Mouse (Mus musculus) heart, embryonic 13.5 days (tissue): Measurements from ENCODE around the gene Ube2d2b. TPM values are rescaled to one million over a fixed set of nuclear protein-coding genes. Genes with fewer than 3 reads are reported as not detected.

Experiments used
- ATAC-seq: fragments of 200-750 bp; cut with Nextera tagmentation; 2 replicates; pipeline ENCODE4 v1.8.0; 2017; ENCODE audit warnings: moderate TSS enrichment; ENCODE audit not compliant: insufficient number of reproducible peaks, low FRiP score, low TSS enrichment; ENCODE audit errors: extremely low read depth
- H3K27ac ChIP-seq: fragments of 300-500 bp; sonication (generic); replicated peaks from 2 replicates; pipeline ENCODE4 v1.5.1; 2015; ENCODE audit warnings: moderate library complexity, mild to moderate bottlenecking, inconsistent platforms
- H3K27me3 ChIP-seq: fragments of 300-500 bp; sonication (generic); replicated peaks from 2 replicates; pipeline ENCODE4 v1.6.1; 2015; ENCODE audit warnings: mild to moderate bottlenecking, inconsistent platforms
- H3K36me3 ChIP-seq: fragments of 300-500 bp; sonication (generic); 2 replicates; pipeline ENCODE4 v1.6.1; 2015; ENCODE audit warnings: mild to moderate bottlenecking, inconsistent platforms
- H3K4me1 ChIP-seq: fragments of 300-500 bp; sonication (generic); 2 replicates; pipeline ENCODE4 v1.6.1; 2015; ENCODE audit warnings: inconsistent platforms
- H3K4me2 ChIP-seq: fragments of 300-500 bp; sonication (generic); 2 replicates; pipeline ENCODE4 v1.6.1; 2015; ENCODE audit warnings: inconsistent platforms, mild to moderate bottlenecking, moderate library complexity
- H3K4me3 ChIP-seq: fragments of 300-500 bp; sonication (generic); 2 replicates; pipeline ENCODE4 v1.5.1; 2015; ENCODE audit warnings: moderate library complexity, mild to moderate bottlenecking, inconsistent platforms
- H3K9ac ChIP-seq: fragments of 300-500 bp; sonication (generic); 2 replicates; pipeline ENCODE4 v1.6.1; 2015; ENCODE audit warnings: inconsistent platforms, mild to moderate bottlenecking, moderate library complexity
- H3K9me3 ChIP-seq: fragments of 300-500 bp; sonication (generic); 2 replicates; pipeline ENCODE4 v1.6.1; 2016; ENCODE audit warnings: inconsistent platforms
- WGBS: fragments of 180-500 bp; shearing (Covaris S2); methylation state at CpG from one replicate; pipeline ENCODE4 v1.1.7; 2015; ENCODE audit warnings: mixed read lengths; 5-methylcytosine and 5-hydroxymethylcytosine counted together
- polyA plus RNA-seq: library from polyadenylated mRNA; unstranded; fragments of >200 nt; fragmentation: Nextera tagmentation; extraction: Ambion mirVana; gene quantifications from 2 replicates; pipeline ENCODE4 v1.2.1, GENCODE M21; 2015

The Ube2d2b gene
- polyA plus RNA-seq, 1 experiment from 2014 or later, result 0.13 TPM

- H3K9me3 ChIP-seq, result no peaks in the 10 kb centered on the region
- H3K27ac ChIP-seq, result no peak overlapping the region
- no peak overlapping the region for H3K4me3 ChIP-seq
- H3K4me1 ChIP-seq, result peaks cover 44% of the 10 kb centered on the region
- H3K27me3 ChIP-seq, result no peaks in the 10 kb centered on the region
- H3K4me2 ChIP-seq, result no peak overlapping the region
- 65% methylated on average over 2 of the region's 2 CpGs for WGBS
- H3K36me3 ChIP-seq, result no peaks in the 10 kb centered on the region
- ATAC-seq, result no peak
- H3K9ac ChIP-seq, result no peak overlapping the region
These were observed 25.6 kb downstream of the Ube2d2b start for GRCm38 (mm10) chr5:107855546-107855945.

- no peak for ATAC-seq
- no peaks in the 10 kb centered on the region for H3K9me3 ChIP-seq
- WGBS, result 47% methylated on average over 2 of the region's 2 CpGs
These were observed 29.1 kb downstream of the Ube2d2b start for GRCm38 (mm10) chr5:107858963-107859362.

DNA sequence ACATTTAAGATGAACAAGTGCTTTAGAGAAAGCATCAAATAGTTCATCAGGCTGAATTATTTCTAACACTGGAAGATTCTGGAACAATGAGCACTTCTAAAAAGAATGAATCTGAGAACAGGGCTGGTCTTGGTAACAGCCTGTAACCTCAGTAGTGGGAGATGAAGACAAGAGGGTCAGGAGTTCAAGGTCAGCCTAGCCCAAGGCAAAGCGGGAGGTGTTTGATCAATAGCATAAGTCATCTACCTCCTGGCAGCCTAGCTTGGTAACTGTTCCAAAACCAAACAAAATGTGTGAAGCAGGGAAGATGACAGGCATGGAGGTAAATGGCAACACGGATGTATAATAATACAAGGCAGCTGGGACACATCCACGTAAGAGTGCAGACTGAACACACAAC is 34.1 kb downstream of the Ube2d2b start:
- H3K4me3 ChIP-seq, result no peak overlapping the region
- no peak overlapping the region for H3K27ac ChIP-seq
- peaks cover 40% of the 10 kb centered on the region for H3K4me1 ChIP-seq
- no peaks in the 10 kb centered on the region for H3K9me3 ChIP-seq
- no peaks in the 10 kb centered on the region for H3K27me3 ChIP-seq
- no peaks in the 10 kb centered on the region for H3K36me3 ChIP-seq
- no peak overlapping the region for H3K4me2 ChIP-seq
- no peak overlapping the region for H3K9ac ChIP-seq
- ATAC-seq, result no peak
- 83% methylated on average over 3 of the region's 3 CpGs for WGBS

More at GRCm38 (mm10) chr5:107858963-107859362, 29.1 kb downstream of the Ube2d2b start:
- Histone ChIP-seq H3K4me2 (no peak overlapping the region), H3K9ac (no peak overlapping the region), H3K4me1 (peaks cover 21% of the 10 kb centered on the region), H3K27ac (no peak overlapping the region), H3K4me3 (no peak overlapping the region), H3K36me3 (no peaks in the 10 kb centered on the region), H3K27me3 (no peaks in the 10 kb centered on the region)

GRCm38 (mm10) chr5:107866127-107867126 is 36.5 kb downstream of the Ube2d2b start:
- Histone ChIP-seq H3K4me1 (peaks cover 48% of the 10 kb centered on the region), H3K9me3 (no peaks in the 10 kb centered on the region), H3K27ac (peak overlapping the region; percentile 59), H3K4me2 (peak overlapping the region; percentile 74), H3K9ac (peak overlapping the region; percentile 19), H3K27me3 (no peaks in the 10 kb centered on the region), H3K4me3 (peak overlapping the region; percentile 82), H3K36me3 (no peaks in the 10 kb centered on the region)
- 8% methylated on average over 2 of the region's 2 CpGs for WGBS
- no peak for ATAC-seq

DNA sequence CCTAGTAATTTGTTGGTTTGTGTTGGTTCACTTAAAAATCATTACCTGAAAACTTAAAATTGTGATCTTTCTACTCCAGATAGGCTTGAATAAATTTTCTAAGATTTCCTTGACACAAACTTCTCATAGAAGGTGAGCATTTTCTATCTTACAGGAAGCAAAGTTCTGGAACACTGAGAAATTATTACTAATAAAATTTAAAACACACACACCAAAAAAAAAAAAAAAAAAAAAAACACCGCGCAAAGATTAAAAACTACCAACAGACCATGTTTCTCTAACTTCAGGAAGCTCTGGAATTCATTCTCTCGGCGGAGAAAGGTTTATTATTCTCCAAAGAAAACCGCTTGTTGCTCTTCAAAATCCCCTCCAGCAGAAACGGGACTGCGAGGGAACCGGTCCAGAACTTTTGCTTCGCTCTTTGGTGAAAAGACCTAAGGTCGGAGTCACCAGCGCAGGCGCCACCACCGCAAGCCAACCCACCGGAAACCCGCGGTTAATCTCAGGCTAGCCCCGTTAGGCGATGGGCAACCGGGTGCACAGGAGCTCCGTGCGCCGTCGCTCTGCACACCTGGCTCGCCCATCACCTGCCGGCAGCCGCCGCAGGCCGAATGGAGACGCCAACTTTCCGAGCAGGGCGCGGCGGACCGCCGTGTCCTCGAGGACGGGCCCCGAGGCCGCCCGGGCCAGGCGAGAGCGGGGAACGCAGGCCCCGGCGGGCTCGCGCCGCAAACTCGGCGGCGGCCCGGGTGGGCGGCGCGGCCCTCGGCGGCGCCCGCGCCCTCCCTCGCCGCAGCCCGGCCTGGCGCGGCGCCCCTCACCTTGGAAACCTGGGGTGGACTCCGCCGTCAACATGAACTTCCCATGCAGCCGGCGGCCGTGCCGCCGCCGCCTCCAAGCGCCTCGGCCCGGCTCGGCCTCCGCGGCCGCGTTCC is 38.3 kb downstream of the Ube2d2b start:
- Histone ChIP-seq H3K4me1 (peaks cover 64% of the 10 kb centered on the region), H3K4me3 (peak overlapping the region; percentile 82), H3K27me3 (no peaks in the 10 kb centered on the region), H3K4me2 (peak overlapping the region; percentile 74), H3K9me3 (no peaks in the 10 kb centered on the region), H3K27ac (peak overlapping the region; percentile 97), H3K36me3 (no peaks in the 10 kb centered on the region), H3K9ac (peak overlapping the region; percentile 97)
- under 1% methylated on average over 67 of the region's 82 CpGs for WGBS
- ATAC-seq, result peak; percentile 48

GRCm38 (mm10) chr5:107868905-107869424 is 39.1 kb downstream of the Ube2d2b start:
- WGBS, result under 1% methylated on average over 58 of the region's 58 CpGs
- Histone ChIP-seq H3K9me3 (no peaks in the 10 kb centered on the region), H3K4me1 (peaks cover 70% of the 10 kb centered on the region), H3K4me3 (peak overlapping the region; percentile 82), H3K36me3 (no peaks in the 10 kb centered on the region), H3K4me2 (peak overlapping the region; percentile 74), H3K27ac (peak overlapping the region; percentile 97), H3K27me3 (no peaks in the 10 kb centered on the region), H3K9ac (peak overlapping the region; percentile 97)
- peak; percentile 95 for ATAC-seq

GRCm38 (mm10) chr5:107869701-107870100 is 39.8 kb downstream of the Ube2d2b start:
- no peak for ATAC-seq
- H3K36me3 ChIP-seq, result no peaks in the 10 kb centered on the region
- no peaks in the 10 kb centered on the region for H3K27me3 ChIP-seq
- no peaks in the 10 kb centered on the region for H3K9me3 ChIP-seq
- H3K4me1 ChIP-seq, result peaks cover 70% of the 10 kb centered on the region
- no peak overlapping the region; the same call in 1 of the 2 replicates for H3K4me3 ChIP-seq
- WGBS, result 43% methylated on average over 2 of the region's 2 CpGs
- H3K27ac ChIP-seq, result no peak overlapping the region
- peak overlapping the region; percentile 58; the same call in 1 of the 2 replicates for H3K9ac ChIP-seq
- peak overlapping the region; percentile 74 for H3K4me2 ChIP-seq

DNA sequence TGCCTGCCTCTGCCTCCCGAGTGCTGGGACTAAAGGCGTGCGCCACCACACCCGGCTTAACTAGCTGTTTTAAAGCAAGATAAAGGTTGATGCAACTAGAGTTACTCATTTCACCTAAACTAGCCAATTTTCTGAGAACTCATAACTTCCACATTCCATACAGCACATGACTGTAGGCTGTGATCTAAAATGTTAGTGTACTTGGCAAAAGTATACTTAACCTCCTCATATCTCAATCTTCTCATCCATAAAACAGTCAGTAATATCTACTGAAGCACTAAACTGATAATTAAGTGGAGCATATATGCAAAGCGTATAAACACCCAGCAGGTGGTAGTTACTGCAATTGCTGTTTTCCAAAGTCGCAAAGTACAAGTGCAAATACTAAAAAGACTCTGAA is 43.4 kb downstream of the Ube2d2b start:
- peaks cover 53% of the 10 kb centered on the region for H3K4me1 ChIP-seq
- WGBS, result 81% methylated on average over 6 of the region's 6 CpGs
- no peaks in the 10 kb centered on the region for H3K27me3 ChIP-seq
- H3K9ac ChIP-seq, result peak overlapping the region; percentile 64
- no peak for ATAC-seq
- H3K4me3 ChIP-seq, result peak overlapping the region; percentile 39
- no peaks in the 10 kb centered on the region for H3K36me3 ChIP-seq
- peak overlapping the region; percentile 93 for H3K27ac ChIP-seq
- no peaks in the 10 kb centered on the region for H3K9me3 ChIP-seq
- peak overlapping the region; percentile 62 for H3K4me2 ChIP-seq

- Histone ChIP-seq H3K4me2 (peak overlapping the region; percentile 62), H3K36me3 (no peaks in the 10 kb centered on the region), H3K27ac (peak overlapping the region; percentile 93), H3K27me3 (no peaks in the 10 kb centered on the region), H3K4me1 (peaks cover 53% of the 10 kb centered on the region), H3K9ac (peak overlapping the region; percentile 64), H3K9me3 (no peaks in the 10 kb centered on the region), H3K4me3 (peak overlapping the region; percentile 39)
- 38% methylated on average over 7 of the region's 7 CpGs for WGBS
- 0 out of 2 replicates have a peak, but pooled peaks have one; percentile 10 for ATAC-seq
These were observed 44.0 kb downstream of the Ube2d2b start for GRCm38 (mm10) chr5:107873886-107874302.

GRCm38 (mm10) chr5:107874561-107875260 is 44.8 kb downstream of the Ube2d2b start, which contains the start of gene Evi5:
TSS of gene Evi5 (minus strand) at chr5:107875107.
- peak within 1 kb of the TSS; percentile 93 for H3K27ac ChIP-seq
- ATAC-seq, result no peak
- H3K9me3 ChIP-seq, result no peaks in the 10 kb centered on the region
- H3K4me2 ChIP-seq, result peak within 1 kb of the TSS; percentile 62
- peaks cover 51% of the 10 kb centered on the region for H3K4me1 ChIP-seq
- 32% methylated on average over 4 of the region's 4 CpGs for WGBS
- no peaks in the 10 kb centered on the region for H3K27me3 ChIP-seq
- H3K36me3 ChIP-seq, result no peaks in the 10 kb centered on the region
- H3K4me3 ChIP-seq, result peak within 1 kb of the TSS; percentile 39
- peak within 1 kb of the TSS; percentile 64 for H3K9ac ChIP-seq
